Mouse (Mus musculus) thymus, postnatal 10 days (tissue): Measurements from ENCODE around the gene 9030624G23Rik.
"Not testable (repeated sequence)": the region's sequence is repeated elsewhere in the genome, so short reads cannot be mapped to it uniquely, and the experiment has no call there.

ENCODE experiments used
- DNase-seq, 2 experiments: peaks; one replicate each; pipeline ENCODE4 v3.0.0; 2021; ENCODE audit warnings: low spot score in 2 of 2

The 9030624G23Rik gene

GRCm38 (mm10) chr12:24097108-24097520 lies at the start of gene 9030624G23Rik:
Gene 9030624G23Rik (minus strand): TSS chr12:24097246.
- peak; percentile 3 to 11 for DNase-seq

GRCm38 (mm10) chr12:24083096-24083495 lies 13.9 kb downstream of the 9030624G23Rik start:
- not testable (repeated sequence) for DNase-seq
